8 mouse cellular contexts compared by ENCODE assay signal in genomic region chr6:31125328-31126118, GRCm38 (mm10).
A peak's percentile ranks its signal among the peaks of the same experiment; 100 is the strongest.
DNase-seq lines count a peak whose midpoint lies in the region; TF ChIP-seq lines count a peak whose summit lies in the region.

No protein-coding gene starts in this region.

- TF ChIP-seq EP300 in heart, adult 2 months (IDR thresholded peaks at IDR 0.05; ENCODE audit: insufficient read depth, low read depth, low read length), result no peak

- H3K79me2 ChIP-seq in heart, adult 2 months (replicated peaks; ENCODE audit: control insufficient read depth, insufficient read depth, low read length), result peaks cover 12% of the 10 kb centered on the region
- H3K79me2 ChIP-seq in liver, adult 2 months (ENCODE audit: control insufficient read depth, insufficient read depth, low read length), result peaks cover 53% of the 10 kb centered on the region

- DNase-seq in heart, adult 2 months, result peak in 1 of 2 experiments; percentile 36
- DNase-seq in heart, adult 18-20 months, result no peak
- peak; percentile 82 for DNase-seq in CD4-positive helper T cell, adult 2 months (ENCODE audit: low read depth, low spot score)
- DNase-seq in c-Kit-negative CD71-positive TER-119-positive erythroid progenitor cells, embryonic 14.5 days (ENCODE audit: low read depth, low spot score), result peak; percentile 55
- DNase-seq in liver, adult 2 months (ENCODE audit: extremely low read depth, low read depth, low spot score), result no peak
- DNase-seq in spleen, adult 2 months (ENCODE audit: low read depth in 1 of 2, low spot score in 2 of 2), result peak; percentile 43 to 59
- no peak for DNase-seq in cerebellum, postnatal 4 days (ENCODE audit: low spot score in 2 of 2)
- no peak for DNase-seq in cerebellum, adult 9-11 months

- TF ChIP-seq POLR2A in heart, adult 2 months (IDR thresholded peaks at IDR 0.05; ENCODE audit: insufficient read depth, low read depth, low read length), result no peak
- TF ChIP-seq POLR2A in liver, adult 2 months (IDR thresholded peaks at IDR 0.05; ENCODE audit: extremely low read depth, insufficient read depth, low read length), result no peak
- no peak for TF ChIP-seq POLR2A in spleen, adult 2 months (IDR thresholded peaks at IDR 0.05; ENCODE audit: low read depth, low read length)

- WGBS in heart, adult 2 months, result 52% methylated on average over 19 of the region's 19 CpGs
- 72% methylated on average over 19 of the region's 19 CpGs for WGBS in liver, adult 2 months
- WGBS in spleen, adult 2 months, result 4% methylated on average over 19 of the region's 19 CpGs

- peak overlapping the region; percentile 66 for H3K27ac ChIP-seq in heart, adult 2 months
- peak overlapping the region; percentile 35 for H3K27ac ChIP-seq in liver, adult 2 months (replicated peaks; ENCODE audit: insufficient read depth, low read depth, low read length)
- H3K27ac ChIP-seq in spleen, adult 2 months (ENCODE audit: insufficient read depth, low read length), result peak overlapping the region; percentile 97

- peak; percentile 67 for TF ChIP-seq CTCF in heart, adult 2 months (IDR thresholded peaks at IDR 0.05)
- TF ChIP-seq CTCF in liver, adult 2 months (IDR thresholded peaks at IDR 0.05; ENCODE audit: low read depth, low read length), result peak; percentile 45
- TF ChIP-seq CTCF in spleen, adult 2 months (IDR thresholded peaks at IDR 0.05; ENCODE audit: extremely low read depth, insufficient read depth, insufficient read length, insufficient replicate concordance), result peak; percentile 20; the same call in 1 of the 2 replicates

- peak overlapping the region; percentile 28 for H3K4me3 ChIP-seq in heart, adult 2 months
- peak overlapping the region; percentile 4; the same call in 1 of the 2 replicates for H3K4me3 ChIP-seq in liver, adult 2 months (ENCODE audit: insufficient read depth, low read depth, low read length)
- peak overlapping the region; percentile 87 for H3K4me3 ChIP-seq in spleen, adult 2 months (ENCODE audit: extremely low read depth, insufficient read depth, insufficient read length)

- intact Hi-C loops in heart, adult 2 months (cut with DNase I), result loop anchor here (5.0 kb wide), 1 partner anchor 48 kb away; no protein-coding TSS in a partner anchor

- no peak overlapping the region for H3K9ac ChIP-seq in heart, adult 2 months (ENCODE audit: low read depth, low read length)
- peak overlapping the region; percentile 1; the same call in 1 of the 2 replicates for H3K9ac ChIP-seq in liver, adult 2 months (ENCODE audit: low read depth, low read length)

- H3K36me3 ChIP-seq in heart, adult 2 months (ENCODE audit: control insufficient read depth, insufficient read depth, low read length), result peaks cover 23% of the 10 kb centered on the region
- H3K36me3 ChIP-seq in liver, adult 2 months (ENCODE audit: control insufficient read depth, insufficient read depth, low read length), result peaks cover 7% of the 10 kb centered on the region; the same call in 1 of the 2 replicates
- H3K36me3 ChIP-seq in spleen, adult 2 months (ENCODE audit: control insufficient read depth, insufficient read depth, low read length), result no peaks in the 10 kb centered on the region

- peaks cover 42% of the 10 kb centered on the region for H3K4me1 ChIP-seq in heart, adult 2 months (ENCODE audit: control insufficient read depth, insufficient read depth, low read length)
- H3K4me1 ChIP-seq in liver, adult 2 months (ENCODE audit: control insufficient read depth, insufficient read depth, low read length), result peaks cover 36% of the 10 kb centered on the region
- peaks cover 15% of the 10 kb centered on the region; the same call in 1 of the 2 replicates for H3K4me1 ChIP-seq in spleen, adult 2 months (ENCODE audit: control insufficient read depth, insufficient read depth, insufficient read length)

- no peaks in the 10 kb centered on the region for H3K27me3 ChIP-seq in heart, adult 2 months (ENCODE audit: control insufficient read depth, insufficient read depth, low read length)
- no peaks in the 10 kb centered on the region for H3K27me3 ChIP-seq in liver, adult 2 months (ENCODE audit: control insufficient read depth, insufficient read depth, low read length)
- H3K27me3 ChIP-seq in spleen, adult 2 months (ENCODE audit: control insufficient read depth, insufficient read depth, low read length), result no peaks in the 10 kb centered on the region

Comparison
In these comparisons a context has a peak if more than half of its experiments do, and no peak if none do; other contexts are left out.
1. DNase-seq: peak in CD4-positive helper T cell, adult 2 months (single experiment), c-Kit-negative CD71-positive TER-119-positive erythroid progenitor cells, embryonic 14.5 days (single experiment) and spleen, adult 2 months (2 of 2); none in heart, adult 18-20 months (0 of 2), liver, adult 2 months (single experiment), cerebellum, postnatal 4 days (0 of 2) and cerebellum, adult 9-11 months (single experiment).
2. H3K27ac ChIP-seq: peak in every context shown above with its lines; median percentile 97 in spleen, adult 2 months; 66 in heart, adult 2 months; 35 in liver, adult 2 months.
3. H3K4me3 ChIP-seq: peak in every context shown above with its lines; median percentile 87 in spleen, adult 2 months; 28 in heart, adult 2 months; 4 in liver, adult 2 months.
4. Peak in every context shown above with its lines, with median percentiles within 50 percentile points of each other: CTCF ChIP-seq.